Mouse (Mus musculus) liver, postnatal 0 days (tissue): ENCODE measurements around the gene Spsb3.

Experiments used
- CTCF ChIP-seq: sonication (generic); IDR thresholded peaks from 2 replicates; pipeline ENCODE4 v1.5.1; 2016; ENCODE audit warnings: antibody characterized with exemption, low read depth
- EP300 ChIP-seq: IDR thresholded peaks from 2 replicates; pipeline ENCODE4 v1.6.1; 2016; ENCODE audit warnings: antibody characterized with exemption, low read depth, mild to moderate bottlenecking

DNA sequence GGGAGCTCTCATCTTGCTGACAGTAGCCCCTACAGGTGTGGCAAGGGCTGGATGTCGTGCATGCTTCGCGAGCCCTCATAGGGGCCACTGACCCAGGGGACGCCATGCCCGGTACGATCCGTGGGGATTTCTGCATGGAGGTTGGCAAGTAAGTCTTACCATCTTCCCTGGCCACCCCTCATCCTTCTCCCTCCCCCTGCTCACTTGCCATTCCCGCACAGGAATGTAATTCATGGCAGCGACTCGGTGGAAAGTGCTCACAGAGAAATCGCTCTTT lies 10.5 kb downstream of the Spsb3 start:
- TF ChIP-seq CTCF (no peak), EP300 (no peak)
